Mouse (Mus musculus) MN1 (cell line): ENCODE results near the gene Pomgnt1.
A peak's percentile ranks its signal among the peaks of the same experiment; 100 is the strongest.

Experiments used
- DNase-seq: peaks from one replicate; pipeline ENCODE4 v3.0.0-alpha.2; 2016; ENCODE audit warnings: low spot score

Pomgnt1 gene

GRCm38 (mm10) chr4:116137421-116137996 lies 13.9 kb downstream of the Pomgnt1 start:
- DNase-seq: no peak

- no peak for DNase-seq
Measured at GRCm38 (mm10) chr4:116140801-116141574, 17.3 kb downstream of the Pomgnt1 start.

GRCm38 (mm10) chr4:116141736-116142135 lies 18.1 kb downstream of the Pomgnt1 start:
- DNase-seq: no peak

DNA sequence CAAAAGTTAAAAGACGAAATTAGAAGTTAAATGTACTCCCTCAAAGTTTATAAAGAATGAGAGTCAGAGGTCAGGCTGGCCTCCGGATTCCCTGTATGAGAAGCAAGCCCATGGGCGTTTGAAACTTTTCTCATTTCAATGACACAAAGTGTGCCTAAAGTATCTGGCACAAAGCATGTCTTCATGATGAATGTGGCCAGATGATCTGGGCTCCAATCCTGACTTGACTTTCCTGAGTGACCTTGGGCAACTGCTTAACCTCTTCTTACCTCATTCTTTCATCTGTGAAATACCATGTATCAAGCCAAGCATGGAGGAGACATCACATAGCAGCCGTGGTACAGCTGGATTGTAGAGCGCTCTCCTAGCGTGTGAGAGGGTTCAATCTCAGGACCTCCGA lies 18.6 kb downstream of the Pomgnt1 start:
- DNase-seq: no peak

DNA sequence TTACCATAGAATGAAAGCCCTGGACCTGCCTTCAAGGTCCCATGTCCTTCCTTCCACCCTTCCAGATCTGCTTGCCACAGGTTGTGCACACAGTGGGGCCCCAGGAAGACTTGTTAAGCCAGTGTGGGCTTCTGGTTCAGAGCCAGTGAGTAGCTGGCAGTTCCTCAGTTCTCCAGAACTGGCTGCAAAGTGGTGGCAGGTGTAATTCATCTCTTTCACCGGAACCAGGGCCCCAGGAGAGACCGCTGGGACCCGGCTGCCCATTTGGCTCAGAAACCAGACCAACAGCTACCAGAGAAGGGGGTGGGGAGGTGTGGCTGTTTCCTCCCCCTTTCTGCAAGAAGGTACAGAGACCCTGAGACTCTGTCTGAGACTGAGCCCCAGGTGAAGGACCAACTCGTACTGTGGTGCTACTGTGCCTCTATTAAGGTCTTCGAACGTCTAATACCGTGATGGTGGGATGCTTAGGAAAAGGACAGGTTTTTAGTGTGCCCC lies 19.7 kb downstream of the Pomgnt1 start:
- no peak for DNase-seq

DNA sequence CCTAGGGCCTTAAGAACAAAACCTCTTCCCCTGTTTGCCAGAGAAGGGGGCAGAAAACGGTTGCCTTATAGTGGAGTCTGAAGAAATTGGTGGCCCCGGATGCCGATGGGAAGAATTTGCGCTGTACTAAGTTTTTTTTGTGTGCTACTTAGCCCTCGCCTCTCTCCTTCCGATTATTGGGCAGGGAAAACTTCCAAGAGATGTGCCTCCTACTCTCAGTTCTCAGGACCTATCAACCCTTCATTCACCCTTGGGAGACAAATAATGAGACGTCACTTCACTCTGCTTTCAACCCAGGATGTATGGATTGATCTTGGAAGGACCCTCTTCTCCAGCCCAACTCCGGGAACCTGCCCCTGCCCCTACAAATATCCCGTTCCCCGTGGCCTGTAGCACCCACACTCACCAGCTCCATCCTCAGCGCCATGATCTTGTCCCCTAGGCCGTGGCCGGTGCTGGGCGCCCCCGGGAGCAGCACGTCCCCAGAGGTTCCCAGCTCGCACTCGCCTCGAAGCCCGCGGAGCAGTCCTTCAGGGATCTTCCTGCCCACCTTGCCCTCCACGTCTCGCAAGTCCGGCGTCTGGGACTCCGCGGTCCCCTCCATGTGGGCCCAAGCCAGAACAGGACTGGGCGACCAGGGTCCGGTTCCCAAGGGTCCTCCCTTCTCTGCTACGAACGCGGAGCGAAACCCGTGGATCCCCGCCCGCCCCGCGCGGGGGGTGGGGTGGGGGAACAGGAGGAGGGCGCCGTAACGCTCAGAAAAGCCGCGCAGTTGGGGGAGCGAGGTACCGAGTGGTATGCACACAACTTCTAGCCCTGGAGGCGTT lies 20.5 kb downstream of the Pomgnt1 start:
- peak; percentile 32 for DNase-seq

GRCm38 (mm10) chr4:116149812-116150155 lies 26.1 kb downstream of the Pomgnt1 start:
- no peak for DNase-seq

- peak; percentile 67 for DNase-seq
Measured at GRCm38 (mm10) chr4:116150156-116150861, 26.7 kb downstream of the Pomgnt1 start.

GRCm38 (mm10) chr4:116150862-116151221 lies 27.2 kb downstream of the Pomgnt1 start:
- DNase-seq: no peak

- DNase-seq: no peak
Measured at GRCm38 (mm10) chr4:116151238-116151637, 27.6 kb downstream of the Pomgnt1 start, which contains the start of gene Lurap1. Gene Lurap1 (minus strand): TSS chr4:116151338.

GRCm38 (mm10) chr4:116152702-116153101 lies 29.1 kb downstream of the Pomgnt1 start:
- DNase-seq: no peak

- no peak for DNase-seq
Measured at GRCm38 (mm10) chr4:116157882-116158281, 34.2 kb downstream of the Pomgnt1 start.

DNA sequence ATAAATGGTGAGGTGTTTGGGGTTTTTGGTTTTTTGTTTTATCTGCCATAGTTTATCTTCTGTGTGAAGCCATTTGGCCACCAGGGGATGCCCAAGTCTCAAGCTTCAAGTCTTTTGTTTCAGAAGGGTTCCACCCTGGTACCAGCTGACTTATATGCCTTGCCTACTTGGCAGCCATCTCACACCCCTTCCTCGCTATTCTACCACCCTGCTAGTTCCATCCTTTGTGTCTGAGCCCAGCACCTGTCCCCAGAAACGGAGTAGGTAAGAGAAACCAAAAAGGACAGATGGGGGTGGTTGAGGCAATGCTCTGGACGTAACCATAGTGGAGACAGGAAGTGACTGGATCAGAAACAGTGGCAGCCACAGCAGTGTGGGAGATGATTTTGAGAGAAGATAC lies 36.3 kb downstream of the Pomgnt1 start:
- DNase-seq: peak; percentile 25

DNA sequence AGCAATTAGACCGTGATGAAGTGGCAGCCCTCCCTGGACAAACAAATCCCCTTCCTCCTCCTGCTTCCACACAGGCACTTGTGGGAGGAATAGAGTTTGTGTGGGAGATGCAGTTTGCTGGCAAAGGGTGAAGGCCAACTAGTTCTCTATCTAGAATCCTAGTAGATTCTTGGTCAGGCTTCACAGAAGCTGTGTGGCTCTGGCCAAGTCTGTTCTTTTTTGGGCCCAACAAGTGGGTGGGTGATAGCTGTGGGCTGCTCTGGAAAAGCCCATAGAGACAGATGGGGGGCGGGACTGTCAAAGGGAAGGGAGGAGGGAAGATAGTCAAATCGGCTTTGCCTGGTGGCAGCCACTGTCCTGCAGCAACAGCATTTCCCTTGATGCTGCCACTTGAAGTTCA lies 37.1 kb downstream of the Pomgnt1 start:
- no peak for DNase-seq

GRCm38 (mm10) chr4:116162142-116162541 lies 38.5 kb downstream of the Pomgnt1 start:
- DNase-seq: no peak

DNA sequence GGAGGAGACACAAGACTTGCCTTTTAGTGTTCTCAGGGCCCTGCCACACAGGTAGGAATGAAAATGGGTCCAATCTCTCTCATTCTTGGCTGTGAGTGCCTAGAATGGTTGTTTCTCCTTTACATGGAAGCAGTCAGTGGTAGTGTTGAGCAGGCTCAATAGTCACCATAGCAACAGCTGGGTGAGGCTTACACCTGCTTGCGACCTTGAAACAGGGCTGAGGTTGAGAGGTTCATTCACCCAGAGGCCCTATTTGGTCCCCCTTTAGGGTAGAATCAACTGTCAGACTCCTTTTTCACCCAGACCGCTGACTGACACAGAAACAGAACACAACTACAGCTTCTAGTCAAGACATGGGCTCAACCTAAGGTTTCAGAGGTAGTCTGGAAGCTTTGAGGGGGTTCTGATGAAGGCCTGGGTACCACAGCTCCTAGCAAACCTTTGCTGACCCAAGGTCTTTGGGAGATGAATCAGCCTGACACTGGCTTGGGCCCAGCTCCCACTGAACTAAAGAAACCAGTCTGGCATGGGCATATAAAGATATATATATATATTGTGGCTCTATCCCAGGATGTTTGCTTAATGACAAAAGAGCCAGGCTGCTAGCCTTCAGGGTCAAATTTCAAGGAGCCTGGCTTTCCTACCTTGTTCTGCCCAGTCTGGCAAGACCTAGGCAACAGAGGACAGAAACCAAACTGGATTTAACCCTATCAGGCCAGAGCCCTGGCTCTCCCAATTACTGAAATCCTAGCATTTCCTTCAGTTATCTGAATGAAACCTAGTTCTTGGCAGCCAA lies 41.3 kb downstream of the Pomgnt1 start:
- DNase-seq: no peak

- no peak for DNase-seq
Measured at GRCm38 (mm10) chr4:116165708-116166407, 42.2 kb downstream of the Pomgnt1 start.

GRCm38 (mm10) chr4:116167404-116167803 lies 43.8 kb downstream of the Pomgnt1 start, which contains the start of gene Tspan1:
Gene Tspan1 (minus strand): TSS chr4:116167601.
- no peak for DNase-seq

- peak; percentile 50 for DNase-seq
Measured at GRCm38 (mm10) chr4:116168617-116169352, 45.1 kb downstream of the Pomgnt1 start.

DNA sequence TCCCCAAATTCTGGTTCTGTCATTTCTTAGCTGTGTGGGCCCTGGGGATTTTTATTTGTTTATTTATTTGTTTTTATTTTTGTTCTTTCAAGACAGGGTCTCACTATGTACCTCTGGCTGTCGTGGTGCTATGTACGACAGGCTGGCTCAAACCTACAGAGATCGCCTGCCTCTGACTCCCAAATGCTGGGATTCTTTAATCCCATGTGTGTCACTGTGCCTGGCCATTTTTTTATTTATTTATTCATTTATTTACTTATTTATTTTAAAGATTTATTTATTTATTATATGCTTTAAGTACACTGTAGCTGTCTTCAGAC lies 45.7 kb downstream of the Pomgnt1 start:
- no peak for DNase-seq
